ENCODE assay signal across 1 mouse cellular context in genomic region chr17:47394223-47394869, GRCm38 (mm10).
TF ChIP-seq lines count a peak whose summit lies in the region.

No protein-coding gene starts in this region.

TF ChIP-seq in MEL, 35 proteins besides CTCF, POLR2A, EP300 and RAD21 (continued from another document):
- no peak for TF ChIP-seq NELFE (IDR thresholded peaks at IDR 0.05; ENCODE audit: low read depth, low read length)
- no peak for TF ChIP-seq JUND (IDR thresholded peaks at IDR 0.05; ENCODE audit: low read depth, low read length)
- TF ChIP-seq MAX (IDR thresholded peaks at IDR 0.05; ENCODE audit: low read length), result no peak
- TF ChIP-seq ZKSCAN1 (IDR thresholded peaks at IDR 0.05; ENCODE audit: low read depth, low read length), result peak; percentile 69; the same call in 1 of the 2 replicates
